Mouse (Mus musculus) heart, embryonic 12.5 days (tissue): ENCODE measurements around the gene Hist1h2ag. TPM values are rescaled to one million over a fixed set of nuclear protein-coding genes. Genes with fewer than 3 reads are reported as not detected.

Source experiments
- ATAC-seq: fragments of 200-750 bp; cut with Nextera tagmentation; 2 replicates; pipeline ENCODE4 v1.8.0; 2017; ENCODE audit warnings: moderate TSS enrichment, moderate library complexity; ENCODE audit not compliant: insufficient number of reproducible peaks, low FRiP score
- H3K27ac ChIP-seq: fragments of 300-500 bp; sonication (generic); 2 replicates; pipeline ENCODE4 v1.5.1; 2016; ENCODE audit warnings: mild to moderate bottlenecking, moderate library complexity; ENCODE audit not compliant: poor library complexity, severe bottlenecking
- H3K27me3 ChIP-seq: fragments of 300-500 bp; sonication (generic); replicated peaks from 2 replicates; pipeline ENCODE4 v1.6.1; 2016; ENCODE audit warnings: mild to moderate bottlenecking, moderate library complexity
- H3K36me3 ChIP-seq: fragments of 300-500 bp; sonication (generic); 2 replicates; pipeline ENCODE4 v1.6.1; 2016; ENCODE audit warnings: mild to moderate bottlenecking, moderate library complexity
- H3K4me1 ChIP-seq: fragments of 300-500 bp; sonication (generic); replicated peaks from 2 replicates; pipeline ENCODE4 v1.6.1; 2016; ENCODE audit warnings: mild to moderate bottlenecking
- H3K4me2 ChIP-seq: fragments of 300-500 bp; sonication (generic); 2 replicates; pipeline ENCODE4 v1.6.1; 2016; ENCODE audit warnings: mild to moderate bottlenecking, moderate library complexity
- H3K4me3 ChIP-seq: fragments of 300-500 bp; sonication (generic); 2 replicates; pipeline ENCODE4 v1.5.1; 2016; ENCODE audit warnings: mild to moderate bottlenecking
- H3K9ac ChIP-seq: fragments of 300-500 bp; sonication (generic); 2 replicates; pipeline ENCODE4 v1.6.1; 2016; ENCODE audit warnings: mild to moderate bottlenecking, moderate library complexity
- H3K9me3 ChIP-seq: fragments of 300-500 bp; sonication (generic); replicated peaks from 2 replicates; pipeline ENCODE4 v1.6.1; 2016; ENCODE audit warnings: mild to moderate bottlenecking, moderate library complexity
- WGBS: fragments of 180-500 bp; shearing (Covaris S2); methylation state at CpG from one replicate; pipeline ENCODE4 v1.1.7; 2016; 5-methylcytosine and 5-hydroxymethylcytosine counted together
- polyA plus RNA-seq: library from polyadenylated mRNA; unstranded; fragments of >200 nt; fragmentation: Nextera tagmentation; extraction: Ambion mirVana; gene quantifications from 2 replicates; pipeline ENCODE4 v1.2.1, GENCODE M21; 2016

Gene Hist1h2ag
- polyA plus RNA-seq, 1 experiment from 2014 or later = 14.5 TPM

DNA sequence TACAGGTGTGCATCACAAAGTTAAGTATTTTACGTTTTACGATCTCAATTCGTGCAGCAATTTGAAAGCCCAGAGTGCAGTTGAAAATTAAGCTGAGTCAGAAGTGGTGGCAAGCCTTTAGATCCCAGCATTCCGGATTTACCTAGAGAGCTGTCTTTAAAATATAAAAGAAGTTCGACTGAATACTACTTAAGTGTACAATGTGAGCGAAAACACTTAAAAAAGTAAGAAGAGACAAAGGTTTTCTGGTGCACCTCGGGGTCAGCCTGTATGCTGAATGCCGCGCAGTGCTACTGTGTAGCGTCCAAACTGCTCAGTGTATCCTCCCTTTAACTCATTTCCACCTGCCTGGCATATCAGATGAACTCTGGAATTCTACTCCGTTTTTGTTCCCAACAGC, 21.2 kb downstream of the Hist1h2ag start:
- Histone ChIP-seq H3K9me3 (no peaks in the 10 kb centered on the region), H3K4me1 (no peaks in the 10 kb centered on the region), H3K4me3 (peak overlapping the region; percentile 61), H3K27ac (peak overlapping the region; percentile 47; the same call in 1 of the 2 replicates), H3K9ac (peak overlapping the region; percentile 71), H3K4me2 (peak overlapping the region; percentile 79), H3K36me3 (no peaks in the 10 kb centered on the region), H3K27me3 (no peaks in the 10 kb centered on the region)
- WGBS = 0% methylated on average over 11 of the region's 11 CpGs
- no peak for ATAC-seq

DNA sequence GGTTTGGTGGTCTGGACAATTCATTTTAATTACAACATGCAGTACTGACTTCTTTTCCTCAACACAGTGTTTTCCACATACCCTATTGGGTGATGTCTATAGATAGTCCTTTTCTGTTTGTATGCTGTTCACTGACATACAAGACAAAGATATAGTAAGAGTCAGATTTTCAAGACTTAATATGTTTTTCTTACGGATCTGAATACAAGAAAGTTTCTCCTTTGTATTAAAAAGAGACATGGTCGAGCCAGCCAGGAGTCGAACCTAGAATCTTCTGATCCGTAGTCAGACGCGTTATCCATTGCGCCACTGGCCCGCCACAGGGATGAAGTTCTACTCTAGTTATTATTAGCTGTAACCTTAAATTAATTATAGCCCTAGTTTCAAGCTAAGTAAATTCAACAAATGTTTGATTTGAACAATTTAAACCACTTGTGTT, 21.8 kb downstream of the Hist1h2ag start:
- H3K9ac ChIP-seq = peak overlapping the region; percentile 71
- peak; percentile 75 for ATAC-seq
- peak overlapping the region; percentile 61 for H3K4me3 ChIP-seq
- no peaks in the 10 kb centered on the region for H3K36me3 ChIP-seq
- H3K27ac ChIP-seq = no peak overlapping the region
- no peaks in the 10 kb centered on the region for H3K27me3 ChIP-seq
- WGBS = under 1% methylated on average over 8 of the region's 8 CpGs
- H3K9me3 ChIP-seq = no peaks in the 10 kb centered on the region
- no peaks in the 10 kb centered on the region for H3K4me1 ChIP-seq
- H3K4me2 ChIP-seq = peak overlapping the region; percentile 79

DNA sequence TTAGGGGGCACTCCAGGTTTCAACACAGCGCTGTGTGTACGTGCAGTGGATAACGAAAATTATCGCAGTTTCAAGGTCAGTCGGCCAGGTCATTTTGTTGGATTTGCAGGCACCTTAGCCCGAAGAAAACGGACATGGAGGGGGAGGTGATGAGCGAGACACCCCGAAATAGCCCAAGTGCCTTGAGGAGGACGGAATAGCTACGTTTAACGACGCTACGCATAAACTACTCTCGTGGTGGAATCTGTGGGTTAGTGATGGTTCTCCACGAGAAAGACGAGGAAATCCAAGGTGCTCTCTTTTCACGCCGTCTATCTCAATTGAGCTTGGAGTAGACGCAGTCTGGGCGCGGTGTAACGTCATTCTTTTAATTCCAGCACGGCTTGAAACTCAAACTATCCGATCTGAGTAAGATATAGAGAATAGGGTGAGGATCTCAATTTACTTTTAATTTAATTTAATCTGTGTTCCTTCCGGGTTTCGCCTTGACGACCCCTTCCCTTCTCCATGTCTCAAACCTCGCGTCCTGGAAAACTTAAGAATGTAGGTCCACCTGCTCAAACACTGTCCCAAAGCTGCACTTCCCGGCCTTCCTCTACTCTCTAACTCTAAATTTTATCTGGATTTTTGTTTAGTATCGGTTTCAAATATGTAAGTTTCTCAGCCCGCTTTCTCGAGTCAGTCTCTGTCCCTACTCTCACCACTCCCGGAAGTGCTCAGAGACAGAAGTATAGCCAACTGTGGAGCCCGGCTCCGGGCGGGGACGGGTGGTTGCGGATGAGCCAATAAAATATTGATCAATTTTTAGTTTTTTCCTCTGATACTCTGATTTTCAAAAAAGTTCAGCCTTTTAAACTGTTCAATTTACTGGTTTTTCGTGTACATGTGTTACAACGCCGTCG, 22.6 kb downstream of the Hist1h2ag start:
- Histone ChIP-seq H3K27ac (no peak overlapping the region), H3K9me3 (no peaks in the 10 kb centered on the region), H3K9ac (peak overlapping the region; percentile 60), H3K27me3 (peaks cover 4% of the 10 kb centered on the region; the same call in 1 of the 2 replicates), H3K4me1 (no peaks in the 10 kb centered on the region), H3K4me3 (peak overlapping the region; percentile 61), H3K4me2 (peak overlapping the region; percentile 79), H3K36me3 (no peaks in the 10 kb centered on the region)
- peak; percentile 51; the same call in 1 of the 2 replicates for ATAC-seq
- WGBS = under 1% methylated on average over 44 of the region's 44 CpGs

DNA sequence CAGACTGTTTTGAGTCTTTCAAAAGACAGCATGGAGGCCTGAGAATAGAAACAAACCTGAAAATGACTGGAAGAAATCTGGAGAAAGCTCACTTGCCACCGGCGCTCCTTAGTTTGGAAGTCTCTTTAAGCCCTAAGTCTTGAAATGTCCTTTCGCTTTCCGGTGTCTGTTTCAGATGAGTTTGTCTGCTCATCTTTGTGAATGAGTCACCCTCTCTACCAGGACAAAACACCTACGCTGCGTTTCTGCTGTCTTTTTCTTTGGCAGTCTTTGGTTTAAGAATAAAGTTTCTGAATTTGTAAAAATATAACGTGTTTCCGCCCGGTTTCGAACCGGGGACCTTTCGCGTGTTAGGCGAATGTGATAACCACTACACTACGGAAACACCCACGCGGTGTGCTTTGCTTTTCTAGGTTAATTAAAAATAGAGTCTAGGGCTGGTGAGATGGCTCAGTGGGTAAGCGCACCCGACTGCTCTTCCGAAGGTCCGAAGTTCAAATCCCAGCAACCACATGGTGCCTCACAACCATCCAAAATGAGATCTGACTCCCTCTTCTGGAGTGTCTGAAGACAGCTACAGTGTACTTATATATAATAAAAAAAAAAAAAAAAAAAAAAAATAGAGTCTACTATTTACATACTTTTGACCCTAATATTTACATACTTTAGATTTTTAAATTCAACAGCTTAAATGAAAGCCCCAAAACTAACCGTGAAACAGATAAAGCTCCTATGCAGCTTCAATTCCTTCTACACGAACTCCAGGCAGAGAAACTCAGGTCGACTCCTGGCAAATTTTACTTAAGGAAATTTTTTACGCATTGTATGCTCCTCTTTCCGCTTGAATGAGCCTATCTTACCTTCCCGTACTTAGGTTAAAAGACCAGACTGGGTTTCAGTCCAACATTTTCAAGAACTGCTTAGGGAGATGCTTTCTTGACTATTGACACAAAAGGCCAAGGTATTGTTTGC, 27.0 kb downstream of the Hist1h2ag start:
- Histone ChIP-seq H3K4me2 (peak overlapping the region; percentile 37), H3K9me3 (no peaks in the 10 kb centered on the region), H3K36me3 (no peaks in the 10 kb centered on the region), H3K27ac (no peak overlapping the region), H3K4me3 (peak overlapping the region; percentile 4; the same call in 1 of the 2 replicates), H3K27me3 (peaks cover 37% of the 10 kb centered on the region), H3K4me1 (0 out of 2 replicates have a peak, but pooled peaks cover 6% of the 10 kb centered on the region), H3K9ac (no peak overlapping the region)
- ATAC-seq = peak; percentile 79; the same call in 1 of the 2 replicates
- WGBS = 13% methylated on average over 27 of the region's 27 CpGs

DNA sequence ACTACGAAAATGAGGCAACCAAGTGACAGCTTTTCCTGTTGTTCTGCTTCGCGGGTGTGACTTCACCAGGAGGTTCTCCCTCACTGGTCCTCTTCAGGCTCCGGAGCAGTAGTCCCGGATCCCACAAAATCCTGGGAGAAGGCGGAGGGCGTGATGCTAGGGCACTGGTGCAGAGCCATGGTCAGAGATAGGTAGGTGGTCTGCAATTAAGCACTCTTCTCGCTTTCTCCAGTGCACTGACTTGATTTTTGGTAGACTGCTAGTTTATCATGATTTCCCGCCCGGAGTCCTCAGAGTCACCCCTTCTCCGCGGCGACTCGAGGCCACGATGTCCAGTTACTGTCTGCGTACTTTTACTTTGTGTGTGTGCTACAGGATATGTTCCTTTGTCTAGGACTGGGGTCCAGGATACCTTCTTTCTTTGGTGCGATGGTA, 28.3 kb downstream of the Hist1h2ag start:
- no peak overlapping the region for H3K27ac ChIP-seq
- H3K4me1 ChIP-seq = 0 out of 2 replicates have a peak, but pooled peaks cover 6% of the 10 kb centered on the region
- no peaks in the 10 kb centered on the region for H3K36me3 ChIP-seq
- WGBS = 8% methylated on average over 17 of the region's 17 CpGs
- no peaks in the 10 kb centered on the region for H3K9me3 ChIP-seq
- ATAC-seq = no peak
- H3K27me3 ChIP-seq = peaks cover 50% of the 10 kb centered on the region
- H3K9ac ChIP-seq = no peak overlapping the region
- peak overlapping the region; percentile 37 for H3K4me3 ChIP-seq
- H3K4me2 ChIP-seq = peak overlapping the region; percentile 58

DNA sequence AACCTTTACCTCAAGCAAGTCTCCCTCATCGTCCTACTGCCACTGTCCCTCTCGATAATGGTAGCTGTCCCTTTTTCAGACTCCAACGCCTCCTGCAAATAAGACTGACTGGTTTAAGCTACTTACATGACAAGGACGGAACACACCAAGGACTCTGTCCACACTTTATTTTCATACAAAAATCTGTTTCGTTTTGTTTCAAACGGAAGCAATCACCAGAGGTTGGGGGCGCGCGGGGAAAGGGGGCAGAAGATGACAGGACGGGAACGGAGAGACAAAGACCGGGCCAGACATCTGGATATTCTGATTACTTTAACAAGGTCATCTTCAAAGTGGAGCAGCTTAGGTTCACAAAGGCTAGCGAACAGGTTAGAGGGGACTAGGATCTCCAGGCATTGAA, 29.0 kb downstream of the Hist1h2ag start:
- H3K4me3 ChIP-seq = peak overlapping the region; percentile 20; the same call in 1 of the 2 replicates
- no peak overlapping the region for H3K27ac ChIP-seq
- WGBS = 19% methylated on average over 13 of the region's 13 CpGs
- H3K4me2 ChIP-seq = peak overlapping the region; percentile 58
- H3K9ac ChIP-seq = no peak overlapping the region
- H3K4me1 ChIP-seq = 0 out of 2 replicates have a peak, but pooled peaks cover 6% of the 10 kb centered on the region
- no peaks in the 10 kb centered on the region for H3K36me3 ChIP-seq
- H3K9me3 ChIP-seq = no peaks in the 10 kb centered on the region
- peaks cover 57% of the 10 kb centered on the region for H3K27me3 ChIP-seq
- ATAC-seq = no peak

DNA sequence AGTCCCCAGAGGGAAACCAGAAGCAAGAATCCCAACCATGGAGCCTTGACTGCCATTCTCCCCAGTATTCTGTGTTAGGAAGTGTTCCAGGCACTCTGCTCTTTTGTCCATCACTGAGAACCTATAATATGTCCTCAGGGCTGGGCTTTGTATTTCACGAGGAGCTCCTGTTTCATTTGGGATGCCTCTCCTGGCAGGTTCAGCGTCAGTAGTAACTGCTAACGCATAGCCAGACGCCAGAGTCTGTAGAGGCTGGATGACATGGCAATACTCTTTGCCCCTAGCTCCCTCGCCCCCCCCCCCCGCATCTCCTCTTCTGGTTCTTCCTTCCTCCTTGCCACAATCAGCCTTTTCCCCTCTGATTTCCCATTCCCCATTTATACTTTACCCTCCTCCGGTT, 33.1 kb downstream of the Hist1h2ag start, which contains the start of gene Prss16:
Prss16 (minus strand) TSS at position 101 of the 400 bp plus-strand sequence.
- H3K4me3 ChIP-seq = no peak within 1 kb of the TSS
- WGBS = 30% methylated on average over 6 of the region's 7 CpGs
- H3K4me2 ChIP-seq = no peak within 1 kb of the TSS
- H3K4me1 ChIP-seq = peaks cover 16% of the 10 kb centered on the region; the same call in 1 of the 2 replicates
- no peak for ATAC-seq
- H3K9ac ChIP-seq = no peak within 1 kb of the TSS
- H3K36me3 ChIP-seq = no peaks in the 10 kb centered on the region
- H3K27me3 ChIP-seq = peaks cover 90% of the 10 kb centered on the region
- H3K9me3 ChIP-seq = no peaks in the 10 kb centered on the region
- no peak within 1 kb of the TSS for H3K27ac ChIP-seq

DNA sequence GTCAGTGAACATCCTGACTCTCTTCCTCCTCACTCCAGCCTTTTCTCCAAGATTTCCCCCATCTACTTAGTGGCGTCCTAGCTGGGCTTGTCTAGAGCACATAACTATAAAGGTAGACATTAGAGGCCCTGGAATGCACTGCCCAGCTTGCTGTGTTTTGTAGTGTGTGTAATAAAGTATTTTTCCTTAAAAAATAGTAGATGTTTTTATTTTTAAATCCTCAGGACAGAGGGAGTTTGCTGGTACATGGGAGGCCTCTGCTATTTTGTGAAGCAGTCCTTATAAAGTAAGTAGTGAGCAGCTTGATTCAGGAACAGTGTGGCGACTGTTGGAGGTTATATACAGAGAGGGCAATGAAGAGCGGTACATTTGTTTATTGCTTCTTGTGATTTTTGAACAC, 34.0 kb downstream of the Hist1h2ag start:
- Histone ChIP-seq H3K9ac (no peak overlapping the region), H3K4me1 (peaks cover 12% of the 10 kb centered on the region; the same call in 1 of the 2 replicates), H3K27ac (no peak overlapping the region), H3K27me3 (peaks cover 91% of the 10 kb centered on the region), H3K4me2 (no peak overlapping the region), H3K36me3 (no peaks in the 10 kb centered on the region), H3K4me3 (no peak overlapping the region), H3K9me3 (no peaks in the 10 kb centered on the region)
- no peak for ATAC-seq
- WGBS = 75% methylated on average over 3 of the region's 3 CpGs

DNA sequence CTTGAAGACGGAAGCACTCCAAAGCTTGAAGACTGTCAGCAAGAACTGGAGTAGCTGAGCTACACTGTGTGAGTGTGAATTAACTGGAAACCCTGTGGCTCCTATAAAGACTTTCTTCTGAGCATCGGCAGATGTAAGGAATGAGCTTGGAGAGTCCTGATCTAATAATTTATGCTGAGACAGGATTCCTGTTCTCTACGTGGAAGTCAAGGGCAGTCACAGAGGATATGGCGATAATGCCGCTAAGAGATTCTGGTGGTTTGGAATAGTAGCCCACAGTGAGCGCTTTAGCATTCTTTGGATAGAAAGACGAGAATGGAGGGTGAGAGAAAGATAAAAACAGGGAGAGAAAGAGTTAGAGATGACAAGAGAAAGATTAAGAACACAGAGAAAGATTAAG, 34.9 kb downstream of the Hist1h2ag start:
- Histone ChIP-seq H3K27me3 (peaks cover 95% of the 10 kb centered on the region), H3K4me3 (no peak overlapping the region), H3K27ac (no peak overlapping the region), H3K4me2 (no peak overlapping the region), H3K9ac (no peak overlapping the region), H3K4me1 (peaks cover 12% of the 10 kb centered on the region; the same call in 1 of the 2 replicates), H3K9me3 (no peaks in the 10 kb centered on the region), H3K36me3 (no peaks in the 10 kb centered on the region)
- WGBS = 46% methylated on average over 7 of the region's 7 CpGs
- no peak for ATAC-seq

DNA sequence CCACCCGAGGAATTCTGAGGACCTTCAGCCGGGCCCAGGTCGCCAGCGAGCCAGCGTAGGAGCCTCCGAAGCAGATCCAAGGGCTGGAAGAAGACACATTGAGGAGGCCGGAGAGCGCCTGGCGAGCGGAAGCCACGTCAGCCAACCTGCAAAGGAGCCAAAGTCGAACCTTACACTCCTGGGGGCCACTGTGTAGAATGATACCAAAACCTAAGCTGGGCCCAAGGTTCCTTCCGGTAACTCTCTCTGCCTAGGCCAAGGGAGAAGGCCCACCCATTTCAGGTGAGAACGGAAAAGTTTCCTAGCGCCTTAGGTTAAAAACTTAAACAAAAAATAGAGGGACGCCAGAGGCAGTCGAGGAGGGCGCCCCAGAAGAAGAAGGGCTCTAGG, 35.6 kb downstream of the Hist1h2ag start:
- Histone ChIP-seq H3K9ac (peak overlapping the region; percentile 59), H3K4me3 (peak overlapping the region; percentile 56), H3K36me3 (no peaks in the 10 kb centered on the region), H3K27me3 (peaks cover 95% of the 10 kb centered on the region), H3K27ac (no peak overlapping the region), H3K4me2 (peak overlapping the region; percentile 99), H3K4me1 (peaks cover 12% of the 10 kb centered on the region; the same call in 1 of the 2 replicates), H3K9me3 (no peaks in the 10 kb centered on the region)
- 2% methylated on average over 18 of the region's 18 CpGs for WGBS
- no peak for ATAC-seq
